Mouse (Mus musculus): Measurements from ENCODE around the gene Klf13. TPM values are rescaled to one million over a fixed set of nuclear protein-coding genes. Genes with fewer than 3 reads are reported as not detected.

Gene Klf13
- polyA plus RNA-seq, 1 experiment from 2014 or later = 29.6 TPM

DNA sequence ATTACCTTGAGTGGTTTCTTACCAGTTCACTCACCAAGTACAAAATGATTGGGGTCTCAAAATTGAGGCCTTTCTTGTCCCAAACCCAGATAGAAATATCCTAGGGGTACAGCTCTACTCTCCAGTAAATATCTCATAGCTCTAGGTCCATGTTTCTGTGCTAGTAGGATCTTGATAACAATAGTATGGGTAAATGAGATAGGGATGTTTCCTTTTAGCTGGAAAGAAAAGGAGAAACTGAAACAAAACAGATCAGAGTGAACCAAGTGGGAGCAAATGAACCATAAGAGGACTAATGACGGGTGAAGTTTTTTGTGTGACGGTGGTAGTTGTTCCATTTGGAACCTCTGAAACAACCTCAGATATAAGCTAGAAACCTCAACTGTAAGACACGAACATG, 2.3 kb upstream of the Klf13 start:
- 90% methylated on average over 3 of the region's 3 CpGs for WGBS
- Histone ChIP-seq H3K27me3 (ENCODE audit: low read depth, poor library complexity, severe bottlenecking) (peaks cover 20% of the 10 kb centered on the region), H3K27ac (replicated peaks) (no peak overlapping the region), H3K36me3 (no peaks in the 10 kb centered on the region), H3K4me1 (peaks cover 32% of the 10 kb centered on the region), H3K4me3 (no peak overlapping the region), H3K9me3 (replicated peaks) (no peaks in the 10 kb centered on the region)
- DNase-seq (ENCODE audit: low spot score) = no peak

DNA sequence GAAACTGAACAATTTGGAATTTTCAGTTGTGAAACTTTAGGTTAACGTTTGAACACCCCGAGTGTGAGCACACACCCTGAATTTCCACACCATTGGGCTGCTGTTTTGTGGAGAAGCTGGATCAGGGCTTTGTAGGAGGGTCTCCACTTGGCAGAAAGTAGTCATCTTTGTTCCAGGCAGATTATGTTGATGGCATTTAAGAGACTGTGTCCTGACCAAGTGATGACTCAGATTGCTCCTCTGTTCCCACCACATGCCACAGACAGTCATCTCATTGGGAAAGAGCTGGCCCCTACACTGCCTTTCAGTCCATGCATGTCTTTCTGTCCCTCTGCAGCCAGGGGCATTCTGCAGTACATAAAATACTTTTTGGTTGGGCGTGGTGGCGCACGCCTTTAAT, 1.6 kb upstream of the Klf13 start:
- Histone ChIP-seq H3K36me3 (no peaks in the 10 kb centered on the region), H3K27me3 (ENCODE audit: low read depth, poor library complexity, severe bottlenecking) (peaks cover 20% of the 10 kb centered on the region), H3K4me3 (no peak overlapping the region; the same call in 1 of the 2 replicates), H3K4me1 (peaks cover 39% of the 10 kb centered on the region), H3K27ac (replicated peaks) (peak overlapping the region; percentile 98; the same call in 1 of the 2 replicates), H3K9me3 (replicated peaks) (no peaks in the 10 kb centered on the region)
- 88% methylated on average over 5 of the region's 5 CpGs for WGBS
- DNase-seq (ENCODE audit: low spot score) = no peak

DNA sequence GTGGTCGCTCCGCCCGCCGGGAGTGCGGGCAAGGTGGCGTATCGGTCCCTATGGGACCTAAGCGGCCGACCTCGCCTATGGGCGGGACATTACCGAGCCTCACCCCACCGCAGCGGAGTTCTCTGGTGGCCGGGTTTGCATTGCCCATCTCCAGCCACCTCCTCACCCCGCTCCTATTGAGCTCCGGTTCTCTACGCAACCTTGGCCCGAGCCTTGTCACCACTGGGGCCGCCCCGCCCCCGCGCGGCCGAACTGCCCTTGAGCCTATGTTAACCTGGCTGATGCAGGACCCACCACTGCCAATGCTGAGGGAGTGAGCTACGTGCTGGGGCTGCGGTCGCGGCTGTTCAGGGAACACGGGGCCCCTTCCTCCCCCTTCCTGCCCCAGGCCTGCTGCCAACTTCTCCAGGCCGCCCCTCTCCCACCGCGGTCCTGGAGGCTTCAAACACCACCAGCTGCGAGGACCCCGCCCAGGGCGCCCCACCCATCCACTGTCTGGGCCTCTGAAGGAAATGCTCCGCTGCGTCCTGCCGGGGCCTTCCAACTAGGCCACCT, 759 bp upstream of the Klf13 start:
- peaks cover 47% of the 10 kb centered on the region for H3K4me1 ChIP-seq
- no peaks in the 10 kb centered on the region for H3K36me3 ChIP-seq
- no peaks in the 10 kb centered on the region for H3K9me3 ChIP-seq (replicated peaks)
- WGBS = under 1% methylated on average over 37 of the region's 39 CpGs
- H3K27ac ChIP-seq (replicated peaks) = peak overlapping the region; percentile 98
- DNase-seq (ENCODE audit: low spot score) = peak; percentile 77
- peaks cover 20% of the 10 kb centered on the region for H3K27me3 ChIP-seq (ENCODE audit: low read depth, poor library complexity, severe bottlenecking)
- H3K4me3 ChIP-seq = peak overlapping the region; percentile 96

DNA sequence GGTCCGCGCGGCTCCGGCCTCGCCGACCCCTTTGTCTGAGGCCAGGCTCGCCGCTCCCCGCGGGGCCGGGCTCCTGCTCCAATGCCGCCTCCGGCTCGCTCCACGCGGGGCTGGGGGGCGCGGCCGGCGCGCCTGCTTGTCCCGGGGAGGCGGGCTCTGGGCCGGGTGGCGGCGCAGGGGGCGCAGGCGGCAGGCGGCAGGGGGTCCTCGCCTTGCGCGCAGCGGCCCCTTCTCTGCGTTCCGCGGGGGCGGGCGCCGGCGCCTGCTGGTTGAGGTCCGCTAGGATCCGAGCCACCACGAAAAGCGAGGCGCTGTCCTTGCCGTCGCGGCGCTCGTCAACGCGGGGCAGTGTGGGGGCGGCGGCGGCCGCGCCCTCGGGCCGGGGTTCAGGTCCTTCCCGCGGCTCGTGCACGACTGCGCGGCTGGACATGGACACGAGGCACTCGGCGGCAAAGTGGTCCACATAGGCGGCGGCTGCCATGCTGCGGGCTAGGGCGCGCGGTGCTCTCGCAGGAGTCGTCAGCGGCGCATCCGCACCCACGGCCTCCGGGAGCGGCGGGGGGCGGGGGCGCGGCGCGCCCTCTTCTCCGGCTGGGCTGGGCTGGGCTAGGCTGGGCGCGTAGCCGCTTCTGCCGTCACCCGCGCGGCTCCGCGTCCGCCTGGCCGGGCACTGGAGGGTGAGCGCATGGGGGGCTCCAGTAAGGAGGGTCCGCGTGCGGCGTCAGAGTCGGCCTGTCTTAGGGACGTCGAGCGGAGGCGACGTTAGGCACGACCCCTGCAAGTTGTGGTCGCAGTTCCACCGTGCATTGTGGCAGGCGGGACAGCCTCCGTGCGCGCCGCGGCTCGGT, 425 bp downstream of the Klf13 start:
- no peaks in the 10 kb centered on the region for H3K36me3 ChIP-seq
- no peaks in the 10 kb centered on the region for H3K9me3 ChIP-seq (replicated peaks)
- peak overlapping the region; percentile 96 for H3K4me3 ChIP-seq
- WGBS = under 1% methylated on average over 115 of the region's 121 CpGs
- H3K27ac ChIP-seq (replicated peaks) = peak overlapping the region; percentile 98
- H3K27me3 ChIP-seq (ENCODE audit: low read depth, poor library complexity, severe bottlenecking) = peaks cover 20% of the 10 kb centered on the region
- H3K4me1 ChIP-seq = peaks cover 55% of the 10 kb centered on the region
- no peak for DNase-seq (ENCODE audit: low spot score)

DNA sequence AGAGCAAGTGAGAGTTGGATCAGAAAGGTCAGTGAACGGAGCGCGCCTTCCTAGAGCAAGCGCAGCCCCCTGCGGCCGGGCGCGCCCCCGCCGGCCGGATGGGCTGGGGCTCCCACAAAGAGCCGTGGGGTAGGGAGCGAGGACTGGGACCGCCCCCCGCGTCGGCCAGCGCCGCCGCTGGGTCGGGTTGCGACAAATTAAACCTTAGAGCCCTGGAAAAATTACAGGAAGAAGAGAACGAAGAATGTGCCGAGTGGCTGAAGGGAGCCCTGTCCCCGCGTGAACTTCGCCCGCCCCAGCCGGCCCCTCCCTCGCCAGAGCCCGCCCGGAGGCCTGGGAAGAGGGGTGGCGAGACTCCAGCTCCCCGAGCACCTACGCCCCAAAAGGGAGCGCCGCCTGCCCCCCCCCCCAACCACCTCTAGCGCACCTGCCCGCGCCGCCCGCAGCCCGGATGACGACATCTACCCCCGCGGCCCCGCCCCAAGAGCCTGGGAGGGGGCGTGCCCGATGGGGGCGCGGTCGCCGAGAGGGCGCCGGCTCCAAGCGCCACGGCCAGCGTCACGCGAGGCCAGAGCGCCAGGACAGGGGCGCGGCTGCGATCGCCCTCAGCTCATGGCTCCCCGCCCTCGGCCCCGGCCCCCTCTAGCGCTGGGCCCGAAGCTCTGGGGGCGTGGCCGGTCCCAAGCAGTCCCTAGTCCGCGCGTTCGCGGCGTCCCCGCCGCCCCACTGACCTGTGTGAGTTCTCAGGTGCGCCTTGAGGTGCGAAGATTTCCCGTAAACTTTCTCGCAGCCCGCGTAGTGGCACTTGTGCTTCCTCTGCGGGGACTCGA, 1.3 kb downstream of the Klf13 start:
- peak overlapping the region; percentile 96 for H3K4me3 ChIP-seq
- no peaks in the 10 kb centered on the region for H3K9me3 ChIP-seq (replicated peaks)
- peaks cover 20% of the 10 kb centered on the region for H3K27me3 ChIP-seq (ENCODE audit: low read depth, poor library complexity, severe bottlenecking)
- H3K27ac ChIP-seq (replicated peaks) = peak overlapping the region; percentile 98
- peaks cover 2% of the 10 kb centered on the region; the same call in 1 of the 2 replicates for H3K36me3 ChIP-seq
- DNase-seq (ENCODE audit: low spot score) = peak; percentile 75
- peaks cover 55% of the 10 kb centered on the region for H3K4me1 ChIP-seq
- WGBS = under 1% methylated on average over 86 of the region's 88 CpGs

DNA sequence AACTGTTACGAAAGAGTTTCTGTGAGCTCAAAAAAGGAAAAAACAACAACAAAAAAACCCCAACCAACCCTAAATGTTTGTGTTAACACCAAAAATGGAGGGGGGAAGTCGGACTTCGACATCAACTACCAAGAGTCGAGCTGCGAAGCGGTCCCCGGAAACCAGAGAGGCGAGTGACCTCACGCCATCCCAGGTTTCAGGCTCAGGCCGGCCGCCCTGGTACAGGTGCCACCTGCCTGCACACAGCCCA, 1.8 kb downstream of the Klf13 start:
- Histone ChIP-seq H3K4me1 (peaks cover 55% of the 10 kb centered on the region), H3K36me3 (peaks cover 3% of the 10 kb centered on the region; the same call in 1 of the 2 replicates), H3K27ac (replicated peaks) (peak overlapping the region; percentile 98), H3K27me3 (ENCODE audit: low read depth, poor library complexity, severe bottlenecking) (peaks cover 20% of the 10 kb centered on the region), H3K9me3 (replicated peaks) (no peaks in the 10 kb centered on the region), H3K4me3 (peak overlapping the region; percentile 96)
- WGBS = 0% methylated on average over 11 of the region's 11 CpGs
- no peak for DNase-seq (ENCODE audit: low spot score)

DNA sequence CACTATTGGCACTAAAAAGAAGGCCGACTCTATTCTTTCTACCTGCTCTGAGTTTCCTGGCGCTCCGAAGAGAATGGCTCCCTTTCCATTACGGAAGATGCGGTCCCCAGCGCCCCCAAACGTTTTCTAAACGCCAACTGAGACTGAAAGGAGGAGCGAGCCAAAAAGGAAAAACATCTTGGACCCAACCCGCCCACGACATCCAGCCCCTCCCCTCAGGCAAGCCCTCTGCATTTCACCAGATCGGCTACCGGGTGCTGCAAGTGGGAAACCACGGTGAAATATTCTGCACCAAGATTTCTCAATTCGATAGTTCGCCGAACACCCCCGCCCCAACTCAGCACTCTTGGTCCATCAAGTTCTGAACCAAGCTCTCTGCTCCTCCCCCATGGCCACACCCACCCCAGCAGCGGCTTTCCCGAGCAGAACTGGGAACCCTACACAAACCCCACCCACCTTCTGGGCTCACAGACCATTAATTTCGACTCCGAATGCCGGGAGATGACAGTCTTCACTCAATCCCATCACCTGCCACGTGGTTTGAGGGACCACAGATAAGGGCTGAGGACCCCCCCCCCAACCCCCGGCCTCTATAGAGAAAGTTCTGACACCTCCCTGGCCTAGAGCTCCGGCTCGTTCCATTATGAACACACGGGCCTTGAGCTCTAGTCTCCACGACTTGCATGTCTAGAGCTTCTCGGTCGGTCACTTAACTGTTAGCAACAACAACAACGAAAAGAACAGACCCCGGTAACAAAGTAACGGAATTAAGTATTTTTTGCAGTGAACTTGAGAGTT, 2.3 kb downstream of the Klf13 start:
- peaks cover 16% of the 10 kb centered on the region for H3K27me3 ChIP-seq (ENCODE audit: low read depth, poor library complexity, severe bottlenecking)
- WGBS = under 1% methylated on average over 34 of the region's 34 CpGs
- H3K9me3 ChIP-seq (replicated peaks) = no peaks in the 10 kb centered on the region
- H3K27ac ChIP-seq (replicated peaks) = peak overlapping the region; percentile 98
- peaks cover 55% of the 10 kb centered on the region for H3K4me1 ChIP-seq
- DNase-seq (ENCODE audit: low spot score) = peak; percentile 61
- H3K36me3 ChIP-seq = peaks cover 3% of the 10 kb centered on the region; the same call in 1 of the 2 replicates
- peak overlapping the region; percentile 96 for H3K4me3 ChIP-seq

DNA sequence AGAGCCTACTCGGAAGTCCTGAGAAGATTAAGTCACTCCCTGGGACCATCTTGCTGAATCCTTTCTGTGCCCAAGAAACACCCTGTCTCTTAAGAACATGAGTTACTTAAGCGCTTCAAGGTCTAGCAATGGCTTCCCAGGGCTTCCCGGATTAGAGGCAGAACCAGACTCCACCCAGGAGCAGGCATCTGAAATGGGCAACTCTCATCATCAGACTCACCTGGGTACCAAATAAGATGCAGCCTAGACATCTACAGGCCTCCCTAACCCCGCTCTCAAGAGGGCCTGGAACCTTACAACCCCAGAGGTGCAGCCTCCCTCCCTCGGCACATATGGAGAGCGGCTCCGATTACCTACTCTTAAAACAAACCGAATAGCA, 2.9 kb downstream of the Klf13 start:
- Histone ChIP-seq H3K4me3 (peak overlapping the region; percentile 96), H3K27me3 (ENCODE audit: low read depth, poor library complexity, severe bottlenecking) (peaks cover 10% of the 10 kb centered on the region), H3K4me1 (peaks cover 55% of the 10 kb centered on the region), H3K27ac (replicated peaks) (0 out of 2 replicates have a peak overlapping the region, but pooled peaks have one; percentile 98), H3K36me3 (peaks cover 3% of the 10 kb centered on the region; the same call in 1 of the 2 replicates), H3K9me3 (replicated peaks) (no peaks in the 10 kb centered on the region)
- WGBS = 15% methylated on average over 8 of the region's 8 CpGs
- no peak for DNase-seq (ENCODE audit: low spot score)

DNA sequence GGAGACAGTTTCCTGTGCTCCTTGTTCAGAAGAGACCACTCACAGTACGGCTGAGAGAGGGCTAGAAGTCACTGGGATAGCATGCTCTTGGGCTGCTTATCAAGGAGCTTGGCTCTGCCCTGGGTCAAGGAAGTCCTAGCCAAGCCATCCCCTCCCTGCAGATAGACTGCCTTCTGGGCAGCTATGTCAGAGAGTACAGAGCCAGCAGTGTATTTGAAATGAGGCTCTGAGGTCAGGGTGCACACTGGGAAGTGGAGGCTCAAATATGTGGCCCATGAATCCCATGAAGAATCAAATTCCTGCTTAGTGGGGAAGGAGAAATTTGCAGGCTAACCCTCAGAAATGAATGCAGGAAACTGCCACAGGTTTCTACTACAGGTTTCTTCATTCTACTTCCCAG, 4.2 kb downstream of the Klf13 start:
- Histone ChIP-seq H3K4me1 (peaks cover 47% of the 10 kb centered on the region), H3K9me3 (replicated peaks) (no peaks in the 10 kb centered on the region), H3K27ac (replicated peaks) (no peak overlapping the region), H3K27me3 (ENCODE audit: low read depth, poor library complexity, severe bottlenecking) (no peaks in the 10 kb centered on the region), H3K4me3 (no peak overlapping the region), H3K36me3 (peaks cover 3% of the 10 kb centered on the region; the same call in 1 of the 2 replicates)
- 87% methylated on average over 1 of the region's 1 CpGs for WGBS
- DNase-seq (ENCODE audit: low spot score) = no peak

DNA sequence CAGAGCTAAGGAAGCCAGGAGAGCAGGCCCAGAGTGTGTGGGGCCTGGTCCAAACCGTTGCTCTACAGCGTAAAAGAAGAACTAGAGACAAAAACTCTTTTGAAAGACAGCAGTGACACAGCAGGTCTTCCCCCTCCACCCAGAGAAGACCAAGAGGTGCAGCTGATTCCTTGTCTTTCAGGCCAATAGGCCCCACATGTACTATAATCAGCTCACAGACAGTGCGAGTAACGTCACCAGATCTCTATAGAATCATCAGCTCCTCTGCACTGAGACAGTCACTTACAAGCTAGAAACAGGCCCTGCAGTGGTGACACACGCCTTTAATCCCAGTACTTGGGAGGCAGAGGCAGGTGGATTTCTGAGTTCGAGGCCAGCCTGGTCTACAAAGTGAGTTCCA, 4.8 kb downstream of the Klf13 start:
- DNase-seq (ENCODE audit: low spot score) = no peak
- Histone ChIP-seq H3K27ac (replicated peaks) (no peak overlapping the region), H3K27me3 (ENCODE audit: low read depth, poor library complexity, severe bottlenecking) (no peaks in the 10 kb centered on the region), H3K36me3 (peaks cover 3% of the 10 kb centered on the region; the same call in 1 of the 2 replicates), H3K4me3 (no peak overlapping the region), H3K4me1 (peaks cover 42% of the 10 kb centered on the region), H3K9me3 (replicated peaks) (no peaks in the 10 kb centered on the region)
- WGBS = 89% methylated on average over 6 of the region's 6 CpGs

DNA sequence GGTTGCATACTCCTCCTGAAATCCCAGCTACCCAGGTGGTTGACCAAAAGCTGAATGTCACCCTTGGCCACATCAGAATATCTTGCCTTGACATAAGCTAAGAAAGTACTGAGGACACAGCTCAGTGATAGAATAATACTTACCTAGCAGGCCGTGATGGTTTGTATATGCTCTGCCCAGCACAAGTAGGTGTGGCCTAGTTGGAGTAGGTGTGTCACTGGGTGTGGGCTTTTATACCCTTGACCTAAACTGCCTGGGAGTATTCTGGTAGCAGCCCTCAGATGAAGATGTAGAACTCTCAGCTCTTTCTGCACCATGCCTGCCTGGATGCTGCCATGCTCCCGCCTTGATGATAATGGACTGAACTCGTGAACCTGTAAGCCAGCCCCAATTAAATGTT, 6.3 kb downstream of the Klf13 start:
- H3K27ac ChIP-seq (replicated peaks) = no peak overlapping the region
- peaks cover 3% of the 10 kb centered on the region; the same call in 1 of the 2 replicates for H3K36me3 ChIP-seq
- WGBS = 88% methylated on average over 3 of the region's 3 CpGs
- DNase-seq (ENCODE audit: low spot score) = no peak
- H3K9me3 ChIP-seq (replicated peaks) = no peaks in the 10 kb centered on the region
- H3K4me1 ChIP-seq = peaks cover 30% of the 10 kb centered on the region
- no peaks in the 10 kb centered on the region for H3K27me3 ChIP-seq (ENCODE audit: low read depth, poor library complexity, severe bottlenecking)
- no peak overlapping the region for H3K4me3 ChIP-seq

DNA sequence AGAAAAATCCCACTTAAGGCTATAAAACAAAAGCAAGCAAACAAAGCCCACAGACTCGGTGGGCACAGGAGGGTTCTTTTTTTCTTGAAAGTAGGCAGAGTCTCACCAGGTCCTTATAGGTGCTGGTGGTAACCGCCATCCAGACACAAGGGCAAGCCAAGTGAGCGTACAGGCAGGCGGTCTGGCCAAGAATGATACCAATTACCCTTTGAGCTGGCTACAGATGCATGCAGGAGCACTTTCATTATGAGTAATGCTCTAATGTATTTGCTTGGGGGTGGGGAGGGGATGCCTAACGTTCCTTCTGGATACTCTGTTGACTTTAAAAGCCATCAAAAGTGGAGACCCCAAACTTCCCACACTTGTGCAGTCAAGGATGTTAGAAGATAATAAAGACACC, 7.9 kb downstream of the Klf13 start:
- H3K36me3 ChIP-seq = peaks cover 3% of the 10 kb centered on the region; the same call in 1 of the 2 replicates
- H3K27ac ChIP-seq (replicated peaks) = no peak overlapping the region
- DNase-seq (ENCODE audit: low spot score) = no peak
- no peak overlapping the region for H3K4me3 ChIP-seq
- H3K27me3 ChIP-seq (ENCODE audit: low read depth, poor library complexity, severe bottlenecking) = no peaks in the 10 kb centered on the region
- peaks cover 35% of the 10 kb centered on the region for H3K4me1 ChIP-seq
- 92% methylated on average over 5 of the region's 5 CpGs for WGBS
- H3K9me3 ChIP-seq (replicated peaks) = no peaks in the 10 kb centered on the region
